Mouse (Mus musculus): ENCODE data around the gene Rab6b.

DNA sequence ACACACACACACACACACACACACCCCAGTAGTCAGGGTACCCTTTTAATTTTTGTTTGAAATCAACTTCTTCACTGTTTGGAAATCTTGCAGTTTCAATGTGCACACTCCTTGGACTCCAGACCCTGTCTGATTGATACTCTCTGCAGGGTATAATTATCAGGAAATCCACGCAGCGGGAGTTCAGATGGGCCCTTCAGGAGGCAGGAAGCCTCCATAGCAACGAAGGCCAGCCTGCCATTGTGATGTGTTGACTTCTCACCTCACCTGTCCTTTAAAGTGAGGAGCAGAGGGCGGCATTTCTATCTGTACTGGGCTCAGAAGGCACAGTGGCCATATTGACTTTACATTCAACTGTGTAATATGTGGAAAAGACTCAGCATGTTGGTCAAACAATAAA is 73.3 kb downstream of the Rab6b start:
- TF ChIP-seq POLR2A (IDR thresholded peaks at IDR 0.05; ENCODE audit: control insufficient read depth, low read depth, low read length) (no peak), CTCF (IDR thresholded peaks at IDR 0.05; ENCODE audit: control insufficient read depth, insufficient read depth, insufficient replicate concordance, low read depth, low read length) (no peak)
